Mouse (Mus musculus) embryo, embryonic 9.5 days (tissue): ENCODE data around the gene Arl6ip1.

Experiments used
- DNase-seq: peaks from one replicate; pipeline ENCODE4 v3.0.0-alpha.2; 2017; ENCODE audit errors: extremely low spot score

Gene Arl6ip1

DNA sequence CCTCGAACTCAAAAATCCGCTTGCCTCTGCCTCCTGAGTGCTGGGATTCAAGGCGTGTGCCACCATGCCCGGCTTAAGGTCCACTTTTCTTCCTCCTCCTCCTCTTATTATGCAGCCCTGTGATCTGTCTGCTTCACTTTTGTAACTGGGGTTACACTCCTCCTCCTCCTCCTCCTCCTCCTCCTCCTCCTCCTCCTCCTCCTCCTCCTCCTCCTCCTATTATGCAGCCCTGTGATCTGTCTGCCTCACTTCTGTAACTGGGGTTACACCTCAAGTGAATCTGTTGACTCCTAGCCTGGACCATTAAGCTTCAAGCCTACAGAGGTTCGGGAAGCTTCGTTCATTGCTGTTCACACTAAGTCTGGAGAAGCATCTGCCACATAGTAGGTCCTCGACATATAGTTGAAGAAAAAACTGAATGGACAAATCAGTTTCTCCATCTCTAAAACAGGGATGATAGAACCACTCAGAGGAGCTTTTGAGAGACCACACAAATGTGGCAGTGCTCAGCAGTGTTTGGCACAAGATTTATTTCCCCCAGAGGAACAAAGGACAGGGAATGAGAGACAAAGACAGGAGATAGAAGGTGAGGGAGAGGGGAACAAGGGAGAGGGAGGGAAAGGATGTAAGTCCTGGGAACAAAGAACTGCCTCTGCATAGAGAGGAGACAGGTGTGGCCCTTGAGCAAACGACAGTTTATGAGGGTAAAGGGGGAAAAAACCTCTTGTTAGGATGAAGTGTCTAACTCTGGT, 12.5 kb downstream of the Arl6ip1 start:
- peak; percentile 27 for DNase-seq

DNA sequence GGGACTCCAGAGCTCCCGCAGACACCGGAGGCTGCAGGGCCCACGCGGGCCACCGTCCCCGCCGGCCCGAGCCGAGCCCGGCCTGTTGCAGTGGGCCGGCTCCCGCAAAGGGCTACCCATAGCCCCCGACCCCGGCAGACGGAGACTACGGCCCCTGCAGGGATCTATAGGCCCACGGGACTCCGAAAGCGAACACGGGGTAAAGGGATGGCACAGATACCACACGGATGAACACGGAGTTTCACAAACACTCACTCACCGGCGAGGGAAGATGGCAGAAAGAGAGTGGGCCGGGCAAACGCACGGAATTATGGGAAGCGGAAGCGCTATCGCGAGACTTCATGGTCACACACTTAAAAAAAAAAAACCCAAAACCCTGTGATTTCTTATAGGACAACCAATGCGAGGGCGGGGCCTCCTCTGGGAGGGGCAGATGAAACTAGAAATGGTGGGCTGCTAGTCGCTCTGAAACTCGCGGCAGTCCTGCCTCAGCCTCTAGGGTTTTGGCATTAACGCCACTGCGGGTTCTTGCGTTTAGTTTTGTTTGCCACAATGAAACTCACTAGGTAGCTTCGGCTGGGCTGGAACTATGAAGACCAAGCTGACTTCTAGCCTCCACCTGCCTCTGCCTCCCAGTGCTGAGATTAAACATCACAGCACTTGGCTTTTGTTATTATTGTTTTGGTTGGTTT, 13.4 kb downstream of the Arl6ip1 start, which contains the start of gene Rps15a:
Rps15a (minus strand) TSS at position 312 of the 692 bp plus-strand sequence.
- DNase-seq = peak; percentile 93

DNA sequence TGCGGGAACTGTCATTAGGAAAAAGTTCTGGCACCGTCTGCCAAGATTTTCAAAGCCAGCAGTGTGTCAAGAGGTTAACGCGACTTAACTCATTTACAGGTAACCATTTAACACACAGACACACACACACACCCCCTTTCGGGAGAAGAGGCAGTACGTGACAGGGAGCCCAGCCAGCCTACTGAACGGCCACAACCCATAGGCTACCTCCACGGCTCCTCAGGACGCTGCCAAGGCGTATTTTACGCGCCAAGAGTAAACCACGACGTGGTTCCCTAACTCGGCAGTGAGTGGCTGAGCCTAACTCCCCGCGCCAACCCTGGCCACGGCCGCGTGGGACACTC, 14.0 kb downstream of the Arl6ip1 start:
- DNase-seq = no peak

DNA sequence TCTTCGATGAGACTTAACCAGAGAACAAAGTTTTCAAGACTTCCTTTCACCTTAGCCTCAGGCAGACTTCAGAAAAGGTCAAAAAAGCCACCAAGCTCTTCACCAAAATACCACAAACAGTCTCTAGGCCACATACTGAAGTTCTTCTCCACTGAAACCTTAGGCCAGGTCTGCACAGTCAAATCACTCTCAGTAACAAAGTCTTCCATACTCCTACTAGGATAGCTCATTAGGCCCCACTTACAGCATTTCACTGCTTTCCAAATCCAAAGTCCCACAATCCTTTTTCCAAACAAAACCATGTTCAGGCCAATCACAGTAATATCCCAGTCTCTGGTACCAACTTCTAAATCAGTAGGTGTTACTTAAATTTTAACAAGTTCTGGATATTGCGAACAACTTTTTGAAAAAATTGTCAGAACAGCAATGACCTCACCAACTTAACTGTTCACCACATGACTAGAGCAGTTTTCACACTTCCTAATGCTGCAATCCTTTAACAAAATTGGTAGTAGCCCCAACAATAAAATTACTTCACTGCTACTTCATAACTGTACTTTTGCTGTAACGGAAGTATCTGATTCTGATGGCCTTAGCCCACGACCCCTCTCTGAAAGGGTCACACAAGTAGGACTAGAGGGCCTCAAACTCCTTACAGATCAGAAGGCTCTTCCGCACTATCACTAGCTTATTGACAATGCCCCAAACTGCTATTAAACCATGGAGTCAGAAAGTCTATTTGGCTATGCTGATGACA, 15.7 kb downstream of the Arl6ip1 start:
- no peak for DNase-seq

DNA sequence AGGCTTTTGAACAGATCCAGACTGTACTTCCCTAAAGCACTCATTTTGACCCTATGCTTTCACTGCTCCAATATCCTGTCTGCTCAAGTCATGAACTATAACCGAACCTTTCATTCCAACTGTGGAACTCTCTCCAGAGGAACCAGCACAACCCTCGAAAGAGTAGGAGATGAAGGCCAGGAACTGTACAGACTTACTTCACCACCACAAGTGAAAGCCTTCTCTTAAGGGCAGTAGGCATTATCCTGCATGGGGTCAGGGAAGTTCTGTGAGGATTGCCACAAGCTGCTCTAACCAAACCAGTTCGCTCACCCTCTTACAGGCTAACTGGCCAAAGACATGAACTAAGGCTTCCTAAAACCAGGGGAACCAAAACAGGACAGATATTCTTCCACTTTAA, 18.3 kb downstream of the Arl6ip1 start:
- DNase-seq = no peak

DNA sequence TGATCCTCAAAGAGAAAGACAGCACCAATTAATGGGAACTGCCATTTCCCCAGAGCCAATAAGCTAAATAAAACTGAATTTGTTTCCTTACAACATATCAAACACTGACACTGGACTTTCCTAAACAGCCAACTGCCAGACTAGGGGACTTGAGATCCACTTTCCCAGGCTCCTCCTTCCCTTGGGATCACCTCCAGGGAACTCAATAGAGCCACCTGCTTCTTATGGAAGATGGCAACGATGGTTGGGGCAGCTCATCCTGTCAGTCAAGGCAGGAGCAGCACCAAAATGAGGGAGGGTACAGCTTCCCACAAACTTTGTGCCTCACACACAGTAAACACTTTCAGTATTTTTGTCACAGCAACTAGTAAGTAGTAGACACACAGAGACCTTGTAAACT, 21.8 kb downstream of the Arl6ip1 start:
- no peak for DNase-seq

DNA sequence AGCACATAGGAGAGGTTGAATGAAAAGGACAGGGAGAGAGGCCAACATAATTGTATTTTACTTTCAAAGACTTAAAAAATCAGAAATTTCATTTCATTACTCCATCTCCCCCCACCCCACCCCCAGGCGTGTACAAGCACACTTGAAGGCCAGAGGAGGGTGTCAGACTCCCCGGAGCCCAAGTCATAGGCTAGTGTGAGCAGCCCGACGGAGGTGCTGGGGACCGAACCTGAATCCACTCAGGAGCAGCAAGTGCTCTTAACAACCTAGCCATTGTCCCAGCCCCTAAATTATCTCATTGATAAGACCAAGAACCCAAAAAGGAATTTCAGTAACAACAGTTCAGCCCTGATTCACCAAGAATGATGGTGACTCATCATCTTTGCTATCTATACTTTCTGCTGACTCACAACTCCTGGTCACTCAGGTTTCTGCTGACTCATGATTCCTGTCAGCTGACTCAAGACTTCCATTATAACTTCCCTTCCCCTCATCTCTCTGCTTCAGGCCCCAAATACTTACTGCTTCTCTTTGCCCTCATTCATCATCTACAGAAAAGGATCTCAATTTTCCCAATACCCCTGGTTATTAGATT, 24.9 kb downstream of the Arl6ip1 start:
- DNase-seq = peak; percentile 39

DNA sequence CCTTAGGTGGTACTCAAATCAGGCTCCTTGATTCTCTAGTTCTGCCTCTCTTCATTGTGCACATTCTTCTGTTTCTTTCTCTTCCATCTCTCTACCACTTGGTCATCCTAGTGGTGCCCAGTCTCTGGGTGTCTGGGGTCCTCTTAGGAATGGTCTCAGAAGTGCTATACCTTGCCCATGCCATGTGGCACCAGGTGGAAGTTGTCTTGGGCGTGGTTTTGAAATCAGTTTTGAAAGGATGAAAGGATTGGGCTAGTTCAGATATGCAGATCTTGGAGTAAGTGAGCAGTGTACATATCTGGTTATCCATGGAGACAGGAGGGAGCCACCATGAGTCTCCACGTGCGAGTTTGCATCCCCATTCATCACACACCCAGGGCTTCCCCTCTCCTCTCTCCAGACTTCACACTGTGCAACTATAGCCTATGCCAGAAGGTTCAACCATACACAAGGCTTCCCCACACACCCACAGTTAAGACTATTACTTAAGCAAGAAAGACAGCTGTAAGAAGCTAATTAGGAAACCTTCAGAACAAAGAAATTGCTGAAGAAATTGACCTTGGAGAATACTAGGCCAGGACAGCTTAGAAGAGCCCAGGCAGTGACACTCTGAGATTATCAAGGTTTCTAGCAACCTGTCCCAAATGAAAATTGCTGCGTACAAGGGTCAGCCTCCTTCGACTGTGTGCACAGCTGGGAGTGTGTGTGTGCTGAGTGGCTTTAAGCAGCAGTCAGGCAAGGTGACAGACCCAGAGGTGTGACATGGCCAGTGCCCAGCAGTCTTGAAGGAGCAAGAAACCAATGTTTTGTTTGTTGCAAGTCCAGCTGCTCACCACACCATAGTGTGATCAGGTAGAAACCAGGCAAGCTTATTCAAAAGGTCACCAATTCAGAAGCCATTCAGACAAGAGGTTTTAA, 25.7 kb downstream of the Arl6ip1 start:
- peak; percentile 31 for DNase-seq

DNA sequence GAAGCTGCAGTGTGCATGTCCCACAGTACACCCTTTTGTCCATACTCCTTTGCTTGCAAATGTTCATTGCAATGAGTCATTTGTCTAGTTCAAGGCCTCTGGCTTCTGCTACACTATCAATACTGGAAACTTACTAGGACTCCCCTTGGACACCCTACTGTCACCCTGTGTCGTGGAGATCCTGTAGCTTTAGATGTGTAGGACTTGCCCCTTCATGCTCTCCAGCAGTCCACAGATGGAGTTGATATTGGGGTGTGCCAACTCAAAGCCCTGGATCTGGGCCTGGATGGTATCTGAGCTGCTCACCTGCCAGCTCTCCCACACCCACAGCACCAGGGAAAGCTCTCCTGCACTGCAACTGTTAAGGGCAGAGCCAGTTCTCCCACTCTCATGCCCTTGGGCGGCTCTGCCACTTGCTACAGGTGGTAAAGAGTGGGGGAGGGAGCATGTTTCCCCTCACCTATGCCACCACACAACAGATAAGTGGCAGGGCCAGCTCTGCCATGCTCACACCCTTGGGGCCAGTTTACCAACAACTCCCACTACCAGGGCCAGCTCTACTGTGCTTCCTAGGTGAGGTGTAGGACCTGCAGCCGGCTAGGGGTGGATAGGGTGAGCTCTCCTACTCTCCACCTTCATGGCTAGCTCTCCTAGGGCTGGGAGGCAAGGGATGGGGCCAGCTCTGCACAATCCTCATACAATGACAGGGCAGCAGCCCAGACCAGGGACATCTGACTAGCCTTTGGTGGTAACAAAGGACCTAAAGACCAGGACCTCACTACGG, 26.6 kb downstream of the Arl6ip1 start:
- DNase-seq = peak; percentile 42

DNA sequence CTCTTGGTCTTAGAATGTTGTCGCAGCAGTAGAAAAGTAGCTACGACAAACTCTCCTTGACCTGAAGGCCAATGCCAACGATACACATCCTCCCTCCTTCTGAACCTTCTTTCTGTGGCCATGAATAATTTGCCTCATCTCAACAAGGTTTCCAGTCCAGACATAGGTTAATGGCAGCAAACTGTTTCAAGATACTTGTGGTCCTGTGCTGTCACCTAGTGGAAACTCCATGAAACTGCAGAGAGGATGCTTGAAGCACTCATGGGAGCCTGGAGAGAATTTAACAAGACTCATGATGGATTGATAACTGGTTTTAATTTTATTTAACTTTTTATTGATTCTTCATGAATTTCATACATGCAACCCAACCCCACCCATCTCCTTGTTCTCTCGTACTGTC, 27.2 kb downstream of the Arl6ip1 start:
- peak; percentile 52 for DNase-seq

DNA sequence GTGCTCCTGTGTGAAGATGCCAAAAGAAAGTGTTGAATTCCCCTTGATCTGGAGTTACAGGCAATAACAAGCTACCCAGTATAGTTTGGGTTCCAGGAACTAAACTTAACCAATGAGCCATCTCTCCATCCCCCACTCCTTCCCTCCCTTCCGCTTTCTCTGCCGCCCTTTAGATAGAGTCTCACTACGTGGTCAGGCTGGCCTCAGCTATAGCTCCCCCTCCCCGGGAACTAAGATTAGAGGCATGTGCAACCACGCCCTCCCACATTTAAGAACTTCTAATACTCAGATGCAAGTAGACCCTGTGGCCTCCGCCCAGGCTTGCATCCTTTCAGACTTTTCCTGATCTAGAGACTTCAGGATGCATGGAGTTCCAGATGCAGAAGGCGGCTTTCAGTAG, 31.8 kb downstream of the Arl6ip1 start:
- no peak for DNase-seq

DNA sequence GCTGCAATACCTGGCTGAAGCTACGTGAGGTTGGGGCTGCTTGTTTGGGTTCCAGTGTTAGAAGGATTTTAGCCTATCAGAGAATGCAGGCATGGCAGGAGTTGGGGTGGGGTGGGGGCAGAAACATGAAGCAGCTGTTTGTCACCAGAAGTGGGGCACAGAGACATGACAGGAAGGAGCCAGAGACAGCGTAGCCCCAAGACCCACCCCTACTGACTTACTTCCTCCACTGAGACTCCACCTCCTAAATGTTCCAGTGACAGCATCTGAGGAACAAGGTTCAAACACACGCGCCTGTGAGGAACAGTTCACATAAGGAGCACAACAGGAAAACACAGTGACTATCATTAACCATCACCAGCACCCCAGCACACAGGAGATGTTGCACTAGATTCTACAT, 49.5 kb downstream of the Arl6ip1 start:
- DNase-seq = no peak

DNA sequence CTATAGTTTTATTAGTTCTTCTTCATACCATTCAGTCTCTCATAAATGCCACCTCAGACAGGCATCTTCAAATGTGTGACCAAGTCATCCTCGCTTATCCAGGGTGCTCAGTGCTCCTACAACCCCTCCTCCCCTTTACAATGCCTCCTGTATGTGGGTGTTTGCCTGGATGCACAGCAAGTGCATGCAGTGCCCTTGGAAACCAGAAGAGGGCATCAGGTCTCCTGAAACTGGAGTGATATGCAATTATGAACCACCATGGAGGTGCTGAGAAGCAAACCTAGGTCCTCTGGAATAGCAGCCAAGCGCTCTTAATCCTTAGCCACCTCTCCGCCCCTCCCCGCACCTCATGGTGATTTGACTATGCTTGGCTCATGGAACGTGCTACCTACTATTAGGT, 50.4 kb downstream of the Arl6ip1 start:
- DNase-seq = no peak
